Mouse (Mus musculus) spleen, adult 2 months (tissue): ENCODE data around the gene Syt8. TPM values are rescaled to one million over a fixed set of nuclear protein-coding genes. Genes with fewer than 3 reads are reported as not detected.
"Not testable (repeated sequence)": the region's sequence is repeated elsewhere in the genome, so short reads cannot be mapped to it uniquely, and the experiment has no call there.

Experiments used
- DNase-seq, 2 experiments: peaks; one replicate each; pipeline versions ENCODE4 v3.0.0 to v3.0.0-alpha.2; 2012 to 2021; ENCODE audit warnings: low spot score in 2 of 2, low read depth in 1 of 2
- H3K27ac ChIP-seq: fragments of 200-500 bp; 2 replicates; pipeline ENCODE4 v1.5.1; 2012; ENCODE audit warnings: low read length, inconsistent platforms; ENCODE audit not compliant: insufficient read depth
- H3K27me3 ChIP-seq: fragments of 200-500 bp; 2 replicates; pipeline ENCODE4 v1.6.1; 2012; ENCODE audit warnings: mild to moderate bottlenecking, moderate library complexity, low read length, inconsistent platforms; ENCODE audit not compliant: control insufficient read depth, insufficient read depth
- H3K36me3 ChIP-seq: fragments of 200-500 bp; 2 replicates; pipeline ENCODE4 v1.6.1; 2012; ENCODE audit warnings: mild to moderate bottlenecking, low read length, inconsistent platforms; ENCODE audit not compliant: control insufficient read depth, insufficient read depth
- H3K4me1 ChIP-seq: fragments of 200-500 bp; 2 replicates; pipeline ENCODE4 v1.6.1; 2011; ENCODE audit warnings: inconsistent platforms; ENCODE audit not compliant: control insufficient read depth, insufficient read depth, insufficient read length
- H3K4me3 ChIP-seq: fragments of 200-500 bp; 2 replicates; pipeline ENCODE4 v1.5.1; 2011; ENCODE audit warnings: mild to moderate bottlenecking, inconsistent platforms; ENCODE audit not compliant: insufficient read depth, insufficient read length; ENCODE audit errors: extremely low read depth
- CTCF ChIP-seq: fragments of 200-500 bp; IDR thresholded peaks from 2 replicates; pipeline ENCODE4 v1.5.1; 2011; ENCODE audit warnings: mild to moderate bottlenecking, inconsistent platforms; ENCODE audit not compliant: insufficient read depth, insufficient read length, insufficient replicate concordance; ENCODE audit errors: extremely low read depth
- POLR2A ChIP-seq: fragments of 200-500 bp; IDR thresholded peaks from 2 replicates; pipeline ENCODE4 v1.6.1; 2011; ENCODE audit warnings: low read depth, low read length, inconsistent platforms
- WGBS: fragments of 180-500 bp; shearing (Covaris S2); methylation state at CpG from one replicate; pipeline ENCODE4 v1.1.7; 2018; 5-methylcytosine and 5-hydroxymethylcytosine counted together
- polyA plus RNA-seq: library from polyadenylated mRNA; depleted of rRNA; stranded (reverse); fragments of >200 nt; gene quantifications from 2 replicates; pipeline ENCODE4 v1.2.3, GENCODE M21; 2012

Syt8 gene
- polyA plus RNA-seq, 1 experiment = 0.94 TPM

- no peak overlapping the region for H3K27ac ChIP-seq
- no peak for DNase-seq
- TF ChIP-seq CTCF (no peak), POLR2A (no peak)
- no peaks in the 10 kb centered on the region for H3K27me3 ChIP-seq
- H3K36me3 ChIP-seq = no peaks in the 10 kb centered on the region
- WGBS = 81% methylated on average over 1 of the region's 1 CpGs
- H3K4me3 ChIP-seq = no peak overlapping the region
- H3K4me1 ChIP-seq = peaks cover 28% of the 10 kb centered on the region; the same call in 1 of the 2 replicates
These were observed 38.0 kb upstream of the Syt8 start for GRCm38 (mm10) chr7:142396611-142397010.

GRCm38 (mm10) chr7:142398052-142398451 lies 36.6 kb upstream of the Syt8 start:
- WGBS = 22% methylated on average over 2 of the region's 2 CpGs
- no peaks in the 10 kb centered on the region for H3K36me3 ChIP-seq
- TF ChIP-seq POLR2A (no peak), CTCF (no peak)
- DNase-seq = no peak
- no peak overlapping the region for H3K4me3 ChIP-seq
- H3K4me1 ChIP-seq = peaks cover 26% of the 10 kb centered on the region; the same call in 1 of the 2 replicates
- H3K27me3 ChIP-seq = no peaks in the 10 kb centered on the region
- H3K27ac ChIP-seq = peak overlapping the region; percentile 48

GRCm38 (mm10) chr7:142399250-142399649 lies 35.4 kb upstream of the Syt8 start:
- H3K27me3 ChIP-seq = no peaks in the 10 kb centered on the region
- H3K4me1 ChIP-seq = peaks cover 16% of the 10 kb centered on the region; the same call in 1 of the 2 replicates
- no peak for TF ChIP-seq POLR2A
- TF ChIP-seq CTCF = no peak
- no peak for DNase-seq
- H3K4me3 ChIP-seq = no peak overlapping the region
- WGBS = 22% methylated on average over 1 of the region's 1 CpGs
- no peaks in the 10 kb centered on the region for H3K36me3 ChIP-seq
- peak overlapping the region; percentile 46 for H3K27ac ChIP-seq

GRCm38 (mm10) chr7:142400112-142400749 lies 34.4 kb upstream of the Syt8 start:
- TF ChIP-seq POLR2A = no peak
- no peak for TF ChIP-seq CTCF
- H3K4me3 ChIP-seq = no peak overlapping the region
- DNase-seq = no peak
- H3K27ac ChIP-seq = no peak overlapping the region
- peaks cover 10% of the 10 kb centered on the region; the same call in 1 of the 2 replicates for H3K4me1 ChIP-seq
- H3K36me3 ChIP-seq = no peaks in the 10 kb centered on the region
- no peaks in the 10 kb centered on the region for H3K27me3 ChIP-seq
- 66% methylated on average over 7 of the region's 7 CpGs for WGBS

- Histone ChIP-seq H3K4me3 (no peak overlapping the region), H3K27ac (no peak overlapping the region), H3K36me3 (no peaks in the 10 kb centered on the region), H3K4me1 (peaks cover 10% of the 10 kb centered on the region; the same call in 1 of the 2 replicates), H3K27me3 (no peaks in the 10 kb centered on the region)
- TF ChIP-seq POLR2A (no peak), CTCF (no peak)
- DNase-seq = no peak
- 91% methylated on average over 7 of the region's 7 CpGs for WGBS
These were observed 33.9 kb upstream of the Syt8 start for GRCm38 (mm10) chr7:142400750-142401142.

GRCm38 (mm10) chr7:142403591-142403990 lies 31.1 kb upstream of the Syt8 start:
- H3K36me3 ChIP-seq = no peaks in the 10 kb centered on the region
- H3K4me3 ChIP-seq = no peak overlapping the region
- no peak overlapping the region for H3K27ac ChIP-seq
- H3K27me3 ChIP-seq = no peaks in the 10 kb centered on the region
- TF ChIP-seq POLR2A = no peak
- TF ChIP-seq CTCF = no peak
- WGBS = 59% methylated on average over 4 of the region's 4 CpGs
- DNase-seq = no peak
- H3K4me1 ChIP-seq = peaks cover 10% of the 10 kb centered on the region; the same call in 1 of the 2 replicates

GRCm38 (mm10) chr7:142405134-142405533 lies 29.5 kb upstream of the Syt8 start:
- H3K27ac ChIP-seq, H3K36me3 ChIP-seq, H3K27me3 ChIP-seq, H3K4me3 ChIP-seq, H3K4me1 ChIP-seq, DNase-seq: not testable (repeated sequence)
- WGBS = 94% methylated on average over 5 of the region's 5 CpGs
